Mouse (Mus musculus) stomach, embryonic 15.5 days (tissue): Measurements from ENCODE around the gene Tmbim1. TPM values are rescaled to one million over a fixed set of nuclear protein-coding genes. Genes with fewer than 3 reads are reported as not detected.

Source experiments
- ATAC-seq: fragments of 200-750 bp; cut with Nextera tagmentation; 2 replicates; pipeline ENCODE4 v1.8.0; 2017; ENCODE audit warnings: low read depth, moderate number of reproducible peaks, moderate TSS enrichment; ENCODE audit not compliant: insufficient read depth, low FRiP score
- H3K27ac ChIP-seq: fragments of 300-500 bp; sonication (generic); 2 replicates; pipeline ENCODE4 v1.5.1; 2015; ENCODE audit warnings: mild to moderate bottlenecking, inconsistent platforms
- H3K27me3 ChIP-seq: fragments of 300-500 bp; sonication (generic); replicated peaks from 2 replicates; pipeline ENCODE4 v1.6.1; 2015; ENCODE audit warnings: inconsistent platforms
- H3K36me3 ChIP-seq: fragments of 300-500 bp; sonication (generic); 2 replicates; pipeline ENCODE4 v1.6.1; 2015; ENCODE audit warnings: inconsistent platforms
- H3K4me1 ChIP-seq: fragments of 300-500 bp; sonication (generic); 2 replicates; pipeline ENCODE4 v1.6.1; 2015; ENCODE audit warnings: inconsistent platforms
- H3K4me2 ChIP-seq: fragments of 300-500 bp; sonication (generic); 2 replicates; pipeline ENCODE4 v1.6.1; 2015; ENCODE audit warnings: mild to moderate bottlenecking, inconsistent platforms
- H3K4me3 ChIP-seq: fragments of 300-500 bp; sonication (generic); replicated peaks from 2 replicates; pipeline ENCODE4 v1.5.1; 2015; ENCODE audit warnings: inconsistent platforms
- H3K9ac ChIP-seq: fragments of 300-500 bp; sonication (generic); 2 replicates; pipeline ENCODE4 v1.6.1; 2015; ENCODE audit warnings: inconsistent platforms
- H3K9me3 ChIP-seq: fragments of 300-500 bp; sonication (generic); 2 replicates; pipeline ENCODE4 v1.6.1; 2016; ENCODE audit warnings: inconsistent platforms
- WGBS: fragments of 180-500 bp; shearing (Covaris S2); methylation state at CpG from one replicate; pipeline ENCODE4 v1.1.7; 2015; 5-methylcytosine and 5-hydroxymethylcytosine counted together
- polyA plus RNA-seq: library from polyadenylated mRNA; unstranded; fragments of >200 nt; fragmentation: Nextera tagmentation; extraction: Ambion mirVana; gene quantifications from 2 replicates; pipeline ENCODE4 v1.2.1, GENCODE M21; 2015

Tmbim1 gene
- polyA plus RNA-seq, 1 experiment from 2014 or later, result 73.4 TPM

GRCm38 (mm10) chr1:74281886-74282285 lies 23.5 kb downstream of the Tmbim1 start:
- Histone ChIP-seq H3K4me3 (no peak overlapping the region), H3K9me3 (no peaks in the 10 kb centered on the region), H3K9ac (no peak overlapping the region), H3K4me2 (no peak overlapping the region), H3K27ac (no peak overlapping the region), H3K36me3 (peaks cover 47% of the 10 kb centered on the region), H3K4me1 (peaks cover 37% of the 10 kb centered on the region), H3K27me3 (no peaks in the 10 kb centered on the region)
- WGBS, result 95% methylated on average over 8 of the region's 8 CpGs
- ATAC-seq, result no peak

- no peak for ATAC-seq
- 82% methylated on average over 2 of the region's 2 CpGs for WGBS
- H3K4me1 ChIP-seq, result peaks cover 37% of the 10 kb centered on the region
Measured at GRCm38 (mm10) chr1:74281372-74281771, 24.1 kb downstream of the Tmbim1 start.

GRCm38 (mm10) chr1:74280591-74281325 lies 24.7 kb downstream of the Tmbim1 start:
- Histone ChIP-seq H3K4me3 (no peak overlapping the region), H3K27ac (no peak overlapping the region), H3K27me3 (no peaks in the 10 kb centered on the region), H3K9me3 (no peaks in the 10 kb centered on the region), H3K4me1 (peaks cover 34% of the 10 kb centered on the region), H3K4me2 (no peak overlapping the region), H3K36me3 (peaks cover 47% of the 10 kb centered on the region), H3K9ac (no peak overlapping the region)
- ATAC-seq, result no peak
- WGBS, result 93% methylated on average over 14 of the region's 14 CpGs

More at GRCm38 (mm10) chr1:74281372-74281771, 24.1 kb downstream of the Tmbim1 start:
- H3K27ac ChIP-seq, result no peak overlapping the region
- H3K9me3 ChIP-seq, result no peaks in the 10 kb centered on the region
- H3K36me3 ChIP-seq, result peaks cover 47% of the 10 kb centered on the region
- H3K4me2 ChIP-seq, result no peak overlapping the region
- H3K4me3 ChIP-seq, result no peak overlapping the region
- no peak overlapping the region for H3K9ac ChIP-seq
- no peaks in the 10 kb centered on the region for H3K27me3 ChIP-seq

- Histone ChIP-seq H3K36me3 (peaks cover 47% of the 10 kb centered on the region), H3K9ac (no peak overlapping the region), H3K4me1 (peaks cover 46% of the 10 kb centered on the region), H3K4me2 (no peak overlapping the region), H3K4me3 (no peak overlapping the region), H3K27ac (no peak overlapping the region), H3K27me3 (no peaks in the 10 kb centered on the region), H3K9me3 (no peaks in the 10 kb centered on the region)
- WGBS, result 83% methylated on average over 11 of the region's 11 CpGs
- ATAC-seq, result no peak
Measured at GRCm38 (mm10) chr1:74278988-74279387, 26.4 kb downstream of the Tmbim1 start.

- peak within 1 kb of the TSS; percentile 16; the same call in 1 of the 2 replicates for H3K4me2 ChIP-seq
- H3K4me1 ChIP-seq, result peaks cover 44% of the 10 kb centered on the region
- no peak for ATAC-seq
- no peak within 1 kb of the TSS for H3K27ac ChIP-seq
- no peak within 1 kb of the TSS for H3K9ac ChIP-seq
- WGBS, result 93% methylated on average over 10 of the region's 10 CpGs
- no peaks in the 10 kb centered on the region for H3K9me3 ChIP-seq
- peaks cover 47% of the 10 kb centered on the region for H3K36me3 ChIP-seq
- no peaks in the 10 kb centered on the region for H3K27me3 ChIP-seq
- H3K4me3 ChIP-seq, result no peak within 1 kb of the TSS
Measured at GRCm38 (mm10) chr1:74278538-74278937, 26.9 kb downstream of the Tmbim1 start, which contains the start of gene Gpbar1. Gene Gpbar1, plus strand, starts transcription at chr1:74278550.

GRCm38 (mm10) chr1:74277883-74278537 lies 27.4 kb downstream of the Tmbim1 start:
- no peak overlapping the region for H3K4me2 ChIP-seq

GRCm38 (mm10) chr1:74277041-74277440 lies 28.4 kb downstream of the Tmbim1 start:
- Histone ChIP-seq H3K4me3 (no peak overlapping the region), H3K9ac (no peak overlapping the region), H3K9me3 (no peaks in the 10 kb centered on the region), H3K36me3 (peaks cover 35% of the 10 kb centered on the region), H3K4me1 (peaks cover 32% of the 10 kb centered on the region; the same call in 1 of the 2 replicates), H3K4me2 (peak overlapping the region; percentile 16; the same call in 1 of the 2 replicates), H3K27me3 (no peaks in the 10 kb centered on the region), H3K27ac (no peak overlapping the region)
- ATAC-seq, result no peak
- 57% methylated on average over 6 of the region's 6 CpGs for WGBS

More at GRCm38 (mm10) chr1:74277883-74278537, 27.4 kb downstream of the Tmbim1 start:
- H3K4me1 ChIP-seq, result peaks cover 40% of the 10 kb centered on the region
- ATAC-seq, result no peak
- no peak overlapping the region for H3K4me3 ChIP-seq
- no peaks in the 10 kb centered on the region for H3K9me3 ChIP-seq
- H3K36me3 ChIP-seq, result peaks cover 44% of the 10 kb centered on the region
- no peak overlapping the region for H3K27ac ChIP-seq
- no peaks in the 10 kb centered on the region for H3K27me3 ChIP-seq
- WGBS, result 58% methylated on average over 8 of the region's 8 CpGs
- no peak overlapping the region for H3K9ac ChIP-seq

GRCm38 (mm10) chr1:74275015-74275414 lies 30.4 kb downstream of the Tmbim1 start:
- Histone ChIP-seq H3K36me3 (peaks cover 15% of the 10 kb centered on the region; the same call in 1 of the 2 replicates), H3K27ac (peak overlapping the region; percentile 77), H3K27me3 (no peaks in the 10 kb centered on the region), H3K4me1 (peaks cover 21% of the 10 kb centered on the region; the same call in 1 of the 2 replicates), H3K9ac (no peak overlapping the region), H3K4me3 (no peak overlapping the region), H3K9me3 (no peaks in the 10 kb centered on the region), H3K4me2 (no peak overlapping the region)
- 20% methylated on average over 9 of the region's 9 CpGs for WGBS
- ATAC-seq, result peak; percentile 62

- Histone ChIP-seq H3K9me3 (no peaks in the 10 kb centered on the region), H3K4me2 (no peak overlapping the region), H3K27ac (peak overlapping the region; percentile 12; the same call in 1 of the 2 replicates), H3K36me3 (peaks cover 21% of the 10 kb centered on the region), H3K4me3 (no peak overlapping the region), H3K27me3 (no peaks in the 10 kb centered on the region), H3K9ac (no peak overlapping the region), H3K4me1 (peaks cover 18% of the 10 kb centered on the region; the same call in 1 of the 2 replicates)
- no peak for ATAC-seq
- WGBS, result 47% methylated on average over 4 of the region's 4 CpGs
Measured at GRCm38 (mm10) chr1:74271659-74272058, 33.8 kb downstream of the Tmbim1 start.

GRCm38 (mm10) chr1:74268750-74269149 lies 36.7 kb downstream of the Tmbim1 start:
- ATAC-seq, result no peak
- WGBS, result 79% methylated on average over 8 of the region's 8 CpGs

GRCm38 (mm10) chr1:74262510-74262909 lies 42.9 kb downstream of the Tmbim1 start:
- Histone ChIP-seq H3K9me3 (no peaks in the 10 kb centered on the region), H3K27ac (no peak overlapping the region), H3K4me3 (no peak overlapping the region), H3K27me3 (no peaks in the 10 kb centered on the region), H3K9ac (no peak overlapping the region), H3K36me3 (peaks cover 78% of the 10 kb centered on the region), H3K4me2 (no peak overlapping the region), H3K4me1 (no peaks in the 10 kb centered on the region)
- 91% methylated on average over 6 of the region's 6 CpGs for WGBS
- ATAC-seq, result no peak

More at GRCm38 (mm10) chr1:74268750-74269149, 36.7 kb downstream of the Tmbim1 start:
- Histone ChIP-seq H3K9me3 (no peaks in the 10 kb centered on the region), H3K27me3 (no peaks in the 10 kb centered on the region), H3K36me3 (peaks cover 49% of the 10 kb centered on the region), H3K4me2 (no peak overlapping the region), H3K4me3 (no peak overlapping the region), H3K4me1 (no peaks in the 10 kb centered on the region), H3K27ac (no peak overlapping the region), H3K9ac (no peak overlapping the region)

- Histone ChIP-seq H3K4me3 (no peak overlapping the region), H3K9ac (no peak overlapping the region), H3K27me3 (no peaks in the 10 kb centered on the region), H3K9me3 (no peaks in the 10 kb centered on the region), H3K4me1 (no peaks in the 10 kb centered on the region), H3K36me3 (peaks cover 55% of the 10 kb centered on the region), H3K27ac (no peak overlapping the region), H3K4me2 (no peak overlapping the region)
- no peak for ATAC-seq
- 84% methylated on average over 4 of the region's 4 CpGs for WGBS
Measured at GRCm38 (mm10) chr1:74256782-74257181, 48.6 kb downstream of the Tmbim1 start.
